Comparison of ENCODE assay signal across 18 mouse cellular contexts in the genomic region with DNA sequence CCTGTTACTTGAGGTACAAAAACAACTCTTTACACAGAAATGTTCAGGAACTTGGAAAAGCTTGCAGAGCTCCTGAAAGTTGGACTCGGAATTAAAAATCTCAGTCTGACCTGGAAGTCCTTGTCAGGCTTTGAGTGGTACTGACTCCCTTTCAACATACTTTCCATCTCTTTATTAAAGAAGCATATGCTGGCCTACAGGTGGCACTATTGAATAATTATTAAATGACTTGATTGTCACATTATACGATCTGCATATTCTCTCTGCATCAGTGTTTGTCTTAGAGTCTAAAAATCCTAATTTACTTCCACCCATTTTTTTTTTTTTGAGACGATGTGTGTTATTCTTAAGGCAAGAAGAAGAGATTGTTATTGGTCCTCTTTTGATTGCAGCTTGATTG.
A peak's percentile ranks its signal among the peaks of the same experiment; 100 is the strongest.
DNase-seq lines count a peak whose midpoint lies in the region; ATAC-seq and TF ChIP-seq lines count a peak whose summit lies in the region.
"Had no signal": no experiment of that assay in that cellular context is flagged by ENCODE, and none has a peak within 500 bp of the region (broad histone marks: within the 10 kb centered on the region; RNA-seq: fewer than 3 reads in every experiment).

No protein-coding gene starts in this region.

- no peaks in the 10 kb centered on the region for H3K4me1 ChIP-seq in embryonic facial prominence, embryonic 14.5 days (ENCODE audit: control insufficient read depth, insufficient read depth, low read length)
- H3K4me1 ChIP-seq in embryonic facial prominence, embryonic 10.5 days, result peaks cover 5% of the 10 kb centered on the region; the same call in 1 of the 2 replicates
- no peaks in the 10 kb centered on the region for H3K4me1 ChIP-seq in intestine, postnatal 0 days (replicated peaks; ENCODE audit: control insufficient read depth, insufficient read depth, low read length)
- H3K4me1 ChIP-seq in intestine, embryonic 15.5 days (replicated peaks), result no peaks in the 10 kb centered on the region
- no peaks in the 10 kb centered on the region for H3K4me1 ChIP-seq in midbrain, embryonic 14.5 days (ENCODE audit: control insufficient read depth, insufficient read depth, low read length)
- H3K4me1 ChIP-seq in midbrain, embryonic 15.5 days, result no peaks in the 10 kb centered on the region
- H3K4me1 ChIP-seq: embryonic facial prominence, embryonic 12.5 days; kidney, embryonic 15.5 days; limb, embryonic 15.5 days; liver, embryonic 15.5 days had no signal

- 51% methylated on average over 3 of the region's 3 CpGs for WGBS in embryonic facial prominence, embryonic 14.5 days
- WGBS in embryonic facial prominence, embryonic 10.5 days, result 71% methylated on average over 3 of the region's 3 CpGs
- WGBS in intestine, postnatal 0 days, result 56% methylated on average over 3 of the region's 3 CpGs
- 59% methylated on average over 3 of the region's 3 CpGs for WGBS in intestine, embryonic 15.5 days
- 69% methylated on average over 3 of the region's 3 CpGs for WGBS in midbrain, embryonic 14.5 days
- WGBS in midbrain, embryonic 15.5 days, result 63% methylated on average over 3 of the region's 3 CpGs

- no peaks in the 10 kb centered on the region for H3K27me3 ChIP-seq in embryonic facial prominence, embryonic 14.5 days (replicated peaks; ENCODE audit: control insufficient read depth, insufficient read depth, low read length)
- H3K27me3 ChIP-seq in embryonic facial prominence, embryonic 10.5 days (replicated peaks; ENCODE audit: low read depth, poor library complexity, severe bottlenecking), result no peaks in the 10 kb centered on the region
- no peaks in the 10 kb centered on the region for H3K27me3 ChIP-seq in intestine, postnatal 0 days (replicated peaks; ENCODE audit: control insufficient read depth, insufficient read depth, low read length)
- no peaks in the 10 kb centered on the region for H3K27me3 ChIP-seq in intestine, embryonic 15.5 days (replicated peaks)
- no peaks in the 10 kb centered on the region for H3K27me3 ChIP-seq in midbrain, embryonic 14.5 days (ENCODE audit: control insufficient read depth, insufficient read depth, low read length)
- no peaks in the 10 kb centered on the region for H3K27me3 ChIP-seq in midbrain, embryonic 15.5 days (replicated peaks)
- H3K27me3 ChIP-seq: embryonic facial prominence, embryonic 12.5 days; kidney, embryonic 15.5 days; limb, embryonic 15.5 days; liver, embryonic 15.5 days had no signal

- no peak overlapping the region for H3K27ac ChIP-seq in embryonic facial prominence, embryonic 14.5 days (replicated peaks; ENCODE audit: low read depth, low read length)
- no peak overlapping the region for H3K27ac ChIP-seq in embryonic facial prominence, embryonic 10.5 days (replicated peaks)
- H3K27ac ChIP-seq in intestine, postnatal 0 days (ENCODE audit: low read depth, low read length), result no peak overlapping the region
- no peak overlapping the region for H3K27ac ChIP-seq in intestine, embryonic 15.5 days
- no peak overlapping the region for H3K27ac ChIP-seq in midbrain, embryonic 14.5 days (replicated peaks; ENCODE audit: low read depth, low read length)
- H3K27ac ChIP-seq in midbrain, embryonic 15.5 days, result no peak overlapping the region
- H3K27ac ChIP-seq: embryonic facial prominence, embryonic 12.5 days; heart, adult 2 months; kidney, embryonic 15.5 days; limb, embryonic 15.5 days; liver, embryonic 15.5 days had no signal

- H3K36me3 ChIP-seq in embryonic facial prominence, embryonic 14.5 days (ENCODE audit: control insufficient read depth, insufficient read depth, low read length), result no peaks in the 10 kb centered on the region
- no peaks in the 10 kb centered on the region for H3K36me3 ChIP-seq in embryonic facial prominence, embryonic 10.5 days (replicated peaks)
- no peaks in the 10 kb centered on the region for H3K36me3 ChIP-seq in intestine, postnatal 0 days (ENCODE audit: control insufficient read depth, insufficient read depth)
- H3K36me3 ChIP-seq in intestine, embryonic 15.5 days, result no peaks in the 10 kb centered on the region
- H3K36me3 ChIP-seq in midbrain, embryonic 14.5 days (ENCODE audit: control insufficient read depth, insufficient read depth, low read length), result no peaks in the 10 kb centered on the region
- H3K36me3 ChIP-seq in midbrain, embryonic 15.5 days (replicated peaks), result no peaks in the 10 kb centered on the region
- H3K36me3 ChIP-seq: embryonic facial prominence, embryonic 12.5 days; G1E; kidney, embryonic 15.5 days; limb, embryonic 15.5 days; liver, embryonic 15.5 days had no signal

- no peaks in the 10 kb centered on the region for H3K9me3 ChIP-seq in embryonic facial prominence, embryonic 14.5 days (ENCODE audit: control insufficient read depth, low read length)
- no peaks in the 10 kb centered on the region for H3K9me3 ChIP-seq in embryonic facial prominence, embryonic 10.5 days
- H3K9me3 ChIP-seq in intestine, postnatal 0 days (ENCODE audit: control insufficient read depth), result no peaks in the 10 kb centered on the region
- H3K9me3 ChIP-seq in intestine, embryonic 15.5 days, result no peaks in the 10 kb centered on the region
- H3K9me3 ChIP-seq in midbrain, embryonic 14.5 days (ENCODE audit: control insufficient read depth, low read length), result no peaks in the 10 kb centered on the region
- no peaks in the 10 kb centered on the region for H3K9me3 ChIP-seq in midbrain, embryonic 15.5 days
- H3K9me3 ChIP-seq: embryonic facial prominence, embryonic 12.5 days; kidney, embryonic 15.5 days; limb, embryonic 15.5 days; liver, embryonic 15.5 days had no signal

- no peak for ATAC-seq in embryonic facial prominence, embryonic 14.5 days (ENCODE audit: low read depth)
- ATAC-seq in intestine, postnatal 0 days, result no peak
- no peak for ATAC-seq in intestine, embryonic 15.5 days
- ATAC-seq in midbrain, embryonic 14.5 days (ENCODE audit: low FRiP score, low TSS enrichment), result no peak
- no peak for ATAC-seq in midbrain, embryonic 15.5 days (replicated peaks)

- H3K9ac ChIP-seq in embryonic facial prominence, embryonic 14.5 days (ENCODE audit: low read depth, low read length), result no peak overlapping the region
- H3K9ac ChIP-seq in intestine, postnatal 0 days (ENCODE audit: low read depth, low read length), result no peak overlapping the region
- no peak overlapping the region for H3K9ac ChIP-seq in intestine, embryonic 15.5 days
- H3K9ac ChIP-seq in midbrain, embryonic 14.5 days (replicated peaks; ENCODE audit: low read length), result no peak overlapping the region
- no peak overlapping the region for H3K9ac ChIP-seq in midbrain, embryonic 15.5 days
- H3K9ac ChIP-seq: embryonic facial prominence, embryonic 12.5 days; kidney, embryonic 15.5 days; limb, embryonic 15.5 days; liver, embryonic 15.5 days had no signal

- TF ChIP-seq CTCF in intestine, postnatal 0 days (IDR thresholded peaks at IDR 0.05; ENCODE audit: low read depth), result peak; percentile 29; the same call in 1 of the 2 replicates

- H3K4me3 ChIP-seq in embryonic facial prominence, embryonic 14.5 days (ENCODE audit: low read depth, low read length), result no peak overlapping the region
- no peak overlapping the region for H3K4me3 ChIP-seq in embryonic facial prominence, embryonic 10.5 days
- no peak overlapping the region for H3K4me3 ChIP-seq in intestine, postnatal 0 days (ENCODE audit: low read depth, low read length)
- no peak overlapping the region for H3K4me3 ChIP-seq in intestine, embryonic 15.5 days (replicated peaks)
- H3K4me3 ChIP-seq in midbrain, embryonic 14.5 days (replicated peaks; ENCODE audit: low read depth, low read length), result no peak overlapping the region
- H3K4me3 ChIP-seq in midbrain, embryonic 15.5 days, result no peak overlapping the region
- H3K4me3 ChIP-seq: embryonic facial prominence, embryonic 12.5 days; heart, adult 2 months; kidney, embryonic 15.5 days; limb, embryonic 15.5 days; liver, embryonic 15.5 days had no signal

- peak; percentile 18 for DNase-seq in embryonic facial prominence, embryonic 14.5 days (ENCODE audit: low spot score)
- no peak for DNase-seq in embryonic facial prominence, embryonic 10.5 days (ENCODE audit: low spot score)
- peak; percentile 60 for DNase-seq in midbrain, embryonic 14.5 days
- no peak for DNase-seq in thymus, postnatal 0 days (ENCODE audit: low spot score)
- no peak for DNase-seq in spleen, postnatal 4 days (ENCODE audit: low spot score in 2 of 2)
- DNase-seq: cerebellum, adult 8-10 months; gastrocnemius, postnatal 14 days; heart, adult 2 months; heart, postnatal 4 days; thymus, postnatal 4 days had no signal

- no peak overlapping the region for H3K4me2 ChIP-seq in embryonic facial prominence, embryonic 14.5 days (ENCODE audit: low read depth, low read length)
- H3K4me2 ChIP-seq in intestine, postnatal 0 days (replicated peaks; ENCODE audit: low read depth), result no peak overlapping the region
- no peak overlapping the region for H3K4me2 ChIP-seq in intestine, embryonic 15.5 days (replicated peaks)
- no peak overlapping the region for H3K4me2 ChIP-seq in midbrain, embryonic 14.5 days (ENCODE audit: low read length)
- H3K4me2 ChIP-seq in midbrain, embryonic 15.5 days, result no peak overlapping the region
- H3K4me2 ChIP-seq: embryonic facial prominence, embryonic 12.5 days; kidney, embryonic 15.5 days; limb, embryonic 15.5 days; liver, embryonic 15.5 days had no signal

Comparison
In these comparisons a context has a peak if more than half of its experiments do, and no peak if none do; other contexts are left out.
1. DNase-seq: peak in embryonic facial prominence, embryonic 14.5 days (single experiment) and midbrain, embryonic 14.5 days (single experiment); none in embryonic facial prominence, embryonic 10.5 days (single experiment), thymus, postnatal 0 days (single experiment) and spleen, postnatal 4 days (0 of 2).